Mouse (Mus musculus): ENCODE results near the gene Tnfrsf9. TPM values are rescaled to one million over a fixed set of nuclear protein-coding genes. Genes with fewer than 3 reads are reported as not detected.
A peak's percentile ranks its signal among the peaks of the same experiment; 100 is the strongest.
"Not testable (repeated sequence)": the region's sequence is repeated elsewhere in the genome, so short reads cannot be mapped to it uniquely, and the experiment has no call there.

Gene Tnfrsf9
- polyA plus RNA-seq, 1 experiment from 2014 or later: 0.66 TPM

GRCm38 (mm10) chr4:150898716-150899365, 15.5 kb upstream of the Tnfrsf9 start:
- no peak for ATAC-seq (ENCODE audit: low FRiP score, low read depth)

GRCm38 (mm10) chr4:150900486-150900885, 13.9 kb upstream of the Tnfrsf9 start:
- H3K9ac ChIP-seq (replicated peaks): no peak overlapping the region
- no peak overlapping the region for H3K27ac ChIP-seq (replicated peaks)
- ATAC-seq (ENCODE audit: low FRiP score, low read depth): no peak
- no peaks in the 10 kb centered on the region for H3K4me1 ChIP-seq
- WGBS: 97% methylated on average over 13 of the region's 13 CpGs
- no peaks in the 10 kb centered on the region for H3K9me3 ChIP-seq
- no peak overlapping the region for H3K4me2 ChIP-seq (replicated peaks)
- no peak overlapping the region for H3K4me3 ChIP-seq
- H3K27me3 ChIP-seq: no peaks in the 10 kb centered on the region
- peaks cover 84% of the 10 kb centered on the region for H3K36me3 ChIP-seq

More at GRCm38 (mm10) chr4:150898716-150899365, 15.5 kb upstream of the Tnfrsf9 start:
- no peaks in the 10 kb centered on the region for H3K27me3 ChIP-seq
- WGBS: 63% methylated on average over 13 of the region's 13 CpGs
- no peak overlapping the region for H3K9ac ChIP-seq (replicated peaks)
- no peak overlapping the region; the same call in 1 of the 2 replicates for H3K27ac ChIP-seq (replicated peaks)
- no peak overlapping the region for H3K4me2 ChIP-seq (replicated peaks)
- no peaks in the 10 kb centered on the region for H3K4me1 ChIP-seq
- H3K9me3 ChIP-seq: no peaks in the 10 kb centered on the region
- peaks cover 73% of the 10 kb centered on the region for H3K36me3 ChIP-seq
- H3K4me3 ChIP-seq: no peak overlapping the region

GRCm38 (mm10) chr4:150901651-150902050, 12.7 kb upstream of the Tnfrsf9 start:
- WGBS: 60% methylated on average over 9 of the region's 9 CpGs

GRCm38 (mm10) chr4:150902062-150902461, 12.3 kb upstream of the Tnfrsf9 start:
- H3K4me1 ChIP-seq: no peaks in the 10 kb centered on the region
- 93% methylated on average over 12 of the region's 12 CpGs for WGBS
- H3K27ac ChIP-seq (replicated peaks): no peak overlapping the region
- H3K9ac ChIP-seq (replicated peaks): no peak overlapping the region
- no peak overlapping the region for H3K4me2 ChIP-seq (replicated peaks)
- no peak overlapping the region for H3K4me3 ChIP-seq
- no peaks in the 10 kb centered on the region for H3K9me3 ChIP-seq
- peaks cover 84% of the 10 kb centered on the region for H3K36me3 ChIP-seq
- H3K27me3 ChIP-seq: no peaks in the 10 kb centered on the region
- no peak for ATAC-seq (ENCODE audit: low FRiP score, low read depth)

More at GRCm38 (mm10) chr4:150901651-150902050, 12.7 kb upstream of the Tnfrsf9 start:
- Histone ChIP-seq H3K27me3 (no peaks in the 10 kb centered on the region), H3K9me3 (no peaks in the 10 kb centered on the region), H3K9ac (replicated peaks) (no peak overlapping the region), H3K4me2 (replicated peaks) (no peak overlapping the region), H3K27ac (replicated peaks) (no peak overlapping the region), H3K4me1 (no peaks in the 10 kb centered on the region), H3K36me3 (peaks cover 85% of the 10 kb centered on the region), H3K4me3 (no peak overlapping the region)
- no peak for ATAC-seq (ENCODE audit: low FRiP score, low read depth)

- no peaks in the 10 kb centered on the region for H3K27me3 ChIP-seq
- H3K4me3 ChIP-seq: no peak overlapping the region
- no peak overlapping the region for H3K27ac ChIP-seq (replicated peaks)
- H3K36me3 ChIP-seq: peaks cover 76% of the 10 kb centered on the region
- no peak for ATAC-seq (ENCODE audit: low FRiP score, low read depth)
- WGBS: 96% methylated on average over 14 of the region's 14 CpGs
- H3K4me2 ChIP-seq (replicated peaks): no peak overlapping the region
- H3K9me3 ChIP-seq: no peaks in the 10 kb centered on the region
- H3K4me1 ChIP-seq: 0 out of 2 replicates have a peak, but pooled peaks cover 2% of the 10 kb centered on the region
- H3K9ac ChIP-seq (replicated peaks): no peak overlapping the region
These were observed 11.1 kb upstream of the Tnfrsf9 start for GRCm38 (mm10) chr4:150903091-150903742.

GRCm38 (mm10) chr4:150907099-150907498, 7.3 kb upstream of the Tnfrsf9 start:
- Histone ChIP-seq H3K36me3 (peaks cover 41% of the 10 kb centered on the region), H3K27ac (replicated peaks) (no peak overlapping the region), H3K9ac (replicated peaks) (no peak overlapping the region), H3K9me3 (no peaks in the 10 kb centered on the region), H3K4me3 (no peak overlapping the region), H3K4me1 (peaks cover 14% of the 10 kb centered on the region), H3K4me2 (replicated peaks) (no peak overlapping the region), H3K27me3 (no peaks in the 10 kb centered on the region)
- ATAC-seq (ENCODE audit: low FRiP score, low read depth): no peak
- WGBS: 95% methylated on average over 8 of the region's 8 CpGs

- not testable (repeated sequence) for H3K27ac ChIP-seq (replicated peaks); H3K9ac ChIP-seq (replicated peaks); H3K9me3 ChIP-seq; H3K4me3 ChIP-seq; ATAC-seq (ENCODE audit: low FRiP score, low read depth); H3K27me3 ChIP-seq
- Histone ChIP-seq H3K4me1 (peaks cover 21% of the 10 kb centered on the region), H3K36me3 (peaks cover 26% of the 10 kb centered on the region), H3K4me2 (replicated peaks) (peak overlapping the region; percentile 72)
- 79% methylated on average over 5 of the region's 5 CpGs for WGBS
These were observed 5.8 kb upstream of the Tnfrsf9 start for GRCm38 (mm10) chr4:150908512-150908911.

GRCm38 (mm10) chr4:150909451-150910156, 4.8 kb upstream of the Tnfrsf9 start:
- peak; percentile 92 for ATAC-seq (ENCODE audit: low FRiP score, low read depth)
- peaks cover 18% of the 10 kb centered on the region for H3K36me3 ChIP-seq
- peak overlapping the region; percentile 72 for H3K4me2 ChIP-seq (replicated peaks)
- H3K27ac ChIP-seq (replicated peaks): peak overlapping the region; percentile 78
- WGBS: under 1% methylated on average over 56 of the region's 56 CpGs
- H3K4me1 ChIP-seq: peaks cover 25% of the 10 kb centered on the region
- peak overlapping the region; percentile 78 for H3K9ac ChIP-seq (replicated peaks)
- no peaks in the 10 kb centered on the region for H3K9me3 ChIP-seq
- H3K4me3 ChIP-seq: peak overlapping the region; percentile 64
- H3K27me3 ChIP-seq: no peaks in the 10 kb centered on the region

- WGBS: 84% methylated on average over 19 of the region's 19 CpGs
- H3K27me3 ChIP-seq: no peaks in the 10 kb centered on the region
- H3K27ac ChIP-seq (replicated peaks): peak overlapping the region; percentile 58
- no peak overlapping the region for H3K9ac ChIP-seq (replicated peaks)
- peak; percentile 39 for ATAC-seq (ENCODE audit: low FRiP score, low read depth)
- H3K9me3 ChIP-seq: no peaks in the 10 kb centered on the region
- peak overlapping the region; percentile 64 for H3K4me3 ChIP-seq
- H3K4me1 ChIP-seq: peaks cover 31% of the 10 kb centered on the region
- peak overlapping the region; percentile 72 for H3K4me2 ChIP-seq (replicated peaks)
- peaks cover 13% of the 10 kb centered on the region for H3K36me3 ChIP-seq
These were observed 4.0 kb upstream of the Tnfrsf9 start for GRCm38 (mm10) chr4:150910164-150910951.

GRCm38 (mm10) chr4:150913743-150914142, 619 bp upstream of the Tnfrsf9 start:
- Histone ChIP-seq H3K4me3 (peak overlapping the region; percentile 70), H3K36me3 (no peaks in the 10 kb centered on the region), H3K4me2 (replicated peaks) (peak overlapping the region; percentile 71), H3K9me3 (no peaks in the 10 kb centered on the region), H3K27me3 (no peaks in the 10 kb centered on the region), H3K9ac (replicated peaks) (peak overlapping the region; percentile 77), H3K4me1 (peaks cover 28% of the 10 kb centered on the region), H3K27ac (replicated peaks) (peak overlapping the region; percentile 80)
- WGBS: 18% methylated on average over 12 of the region's 12 CpGs
- no peak for ATAC-seq (ENCODE audit: low FRiP score, low read depth)

- Histone ChIP-seq H3K36me3 (no peaks in the 10 kb centered on the region), H3K4me1 (peaks cover 20% of the 10 kb centered on the region), H3K9me3 (no peaks in the 10 kb centered on the region), H3K4me2 (replicated peaks) (peak overlapping the region; percentile 71), H3K27me3 (no peaks in the 10 kb centered on the region), H3K27ac (replicated peaks) (peak overlapping the region; percentile 73), H3K9ac (replicated peaks) (peak overlapping the region; percentile 77), H3K4me3 (peak overlapping the region; percentile 70)
- no peak for ATAC-seq (ENCODE audit: low FRiP score, low read depth)
- WGBS: 58% methylated on average over 10 of the region's 10 CpGs
These were observed 982 bp downstream of the Tnfrsf9 start for GRCm38 (mm10) chr4:150915181-150915906.

Data from midbrain, embryonic 12.5 days (tissue).